Mouse (Mus musculus): ENCODE measurements around the gene Slk. TPM values are rescaled to one million over a fixed set of nuclear protein-coding genes. Genes with fewer than 3 reads are reported as not detected.

Gene Slk
- total and polyA plus RNA-seq, 3 experiments: 21.1 to 33.6 (median 25.5) TPM

DNA sequence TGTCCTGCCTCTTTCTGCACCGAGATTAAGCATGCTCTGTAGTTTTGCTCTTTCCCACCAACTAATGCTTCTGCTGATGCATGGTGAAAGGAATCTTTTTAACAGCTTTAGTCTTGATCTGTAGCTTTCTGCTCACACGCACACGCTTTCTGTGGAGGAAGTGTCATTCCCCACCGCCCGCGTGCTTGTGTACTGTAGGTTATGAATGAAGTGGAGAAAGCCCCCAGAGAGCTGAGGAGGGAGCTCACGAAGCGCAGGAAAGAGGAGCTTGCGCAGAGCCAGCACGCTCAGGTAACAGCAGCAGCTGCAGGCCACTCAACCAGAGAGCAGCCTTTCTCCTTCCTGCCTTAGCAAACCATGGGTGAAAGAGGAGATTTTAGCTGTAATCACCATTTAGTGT, 48.0 kb downstream of the Slk start:
- Histone ChIP-seq H3K9me3 (replicated peaks; ENCODE audit: low read length) (no peaks in the 10 kb centered on the region), H3K9ac (ENCODE audit: insufficient read depth, low read depth) (no peak overlapping the region), H3K4me2 (ENCODE audit: insufficient read depth, low read depth, poor library complexity, severe bottlenecking) (no peak overlapping the region), H3K36me3 (replicated peaks in 1 of 2; ENCODE audit: control insufficient read depth in 1 of 2, insufficient read depth in 1 of 2, low read length in 1 of 2) (peaks cover 27 to 61% of the 10 kb centered on the region in 2 experiments), H3K4me1 (ENCODE audit: control insufficient read depth in 1 of 2, insufficient read depth in 2 of 2) (peaks cover 2 to 4% of the 10 kb centered on the region in 2 experiments; a peak in 3 of 4 replicates), H3K79me2 (replicated peaks; ENCODE audit: control insufficient read depth, extremely low read depth, insufficient read depth, poor library complexity, severe bottlenecking) (0 out of 2 replicates have a peak, but pooled peaks cover 2% of the 10 kb centered on the region), H3K27ac (ENCODE audit: insufficient read depth, low read depth) (no peak overlapping the region), H3K27me3 (replicated peaks) (no peaks in the 10 kb centered on the region), H3K4me3 (replicated peaks in 1 of 3; ENCODE audit: low read depth in 2 of 3, low read length in 2 of 3, poor library complexity in 1 of 3) (no peak overlapping the region)
- no peak for TF ChIP-seq ZKSCAN1 (IDR thresholded peaks at IDR 0.05; ENCODE audit: borderline replicate concordance, low read depth, low read length)
- no peak for TF ChIP-seq USF2 (conservative IDR thresholded peaks at IDR 0.05; ENCODE audit: low read depth, low read length)
- no peak for TF ChIP-seq BHLHE40 (IDR thresholded peaks at IDR 0.05; ENCODE audit: low read depth, low read length)
- no peak for TF ChIP-seq MEF2A (IDR thresholded peaks at IDR 0.05; ENCODE audit: borderline replicate concordance, low read depth, low read length)
- TF ChIP-seq IRF4 (IDR thresholded peaks at IDR 0.05; ENCODE audit: low read depth, low read length): no peak
- TF ChIP-seq POLR2AphosphoS2 (IDR thresholded peaks at IDR 0.05; ENCODE audit: low read depth, low read length): no peak
- TF ChIP-seq E2F4 (IDR thresholded peaks at IDR 0.05; ENCODE audit: insufficient replicate concordance, low read depth, low read length): no peak
- in situ Hi-C loops (cut with MboI; ENCODE audit: low pct_ligation_motif_present, low pct_unique_long_range_greater_than_20kb, low sequenced_read_pairs) (no loop called here), dilution Hi-C loops (cut with MboI; ENCODE audit: extremely low pct_ligation_motif_present, extremely low pct_unique_long_range_greater_than_20kb, low sequenced_read_pairs) (no loop called here)
- no peak for DNase-seq (ENCODE audit: extremely low read depth)

DNA sequence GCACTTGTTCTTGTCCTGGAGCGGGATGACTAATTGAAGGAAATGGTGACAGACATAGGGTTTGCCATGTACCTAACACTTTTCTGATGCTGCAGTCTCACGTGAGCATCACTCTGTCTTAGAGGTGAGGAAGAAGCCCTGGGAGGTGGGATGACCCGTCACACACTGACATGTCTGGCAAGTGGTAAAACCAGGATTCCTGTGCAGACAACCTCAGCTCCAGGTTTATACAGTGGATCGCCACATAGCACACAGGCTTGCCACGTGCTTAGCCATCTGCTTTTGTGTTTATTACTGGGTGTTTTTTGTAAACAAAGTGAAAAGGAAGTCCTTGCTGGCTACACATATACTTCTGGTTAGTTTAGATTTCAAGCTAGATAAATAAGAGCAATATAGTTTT, 49.6 kb downstream of the Slk start:
- DNase-seq (ENCODE audit: extremely low read depth): no peak
- H3K4me1 ChIP-seq (ENCODE audit: control insufficient read depth in 1 of 2, insufficient read depth in 2 of 2): no peaks in the 10 kb centered on the region
- no peaks in the 10 kb centered on the region for H3K9me3 ChIP-seq (replicated peaks; ENCODE audit: low read length)
- H3K4me3 ChIP-seq (replicated peaks in 1 of 3; ENCODE audit: low read depth in 2 of 3, low read length in 2 of 3, poor library complexity in 1 of 3): no peak overlapping the region
- H3K27ac ChIP-seq (ENCODE audit: insufficient read depth, low read depth): no peak overlapping the region
- no peak for TF ChIP-seq POLR2A (IDR thresholded peaks at IDR 0.05; ENCODE audit: low read depth, low read length)
- no peak for TF ChIP-seq EP300 (IDR thresholded peaks at IDR 0.05; ENCODE audit: low read length)
- no peak for TF ChIP-seq USF2 (conservative IDR thresholded peaks at IDR 0.05; ENCODE audit: low read depth, low read length)
- TF ChIP-seq SIN3A (IDR thresholded peaks at IDR 0.05; ENCODE audit: low read length): no peak
- no peak for TF ChIP-seq JUND (conservative IDR thresholded peaks at IDR 0.05; ENCODE audit: low read depth, low read length)
- TF ChIP-seq MEF2A (IDR thresholded peaks at IDR 0.05; ENCODE audit: borderline replicate concordance, low read depth, low read length): no peak
- no peak for TF ChIP-seq POLR2AphosphoS2 (IDR thresholded peaks at IDR 0.05; ENCODE audit: low read depth, low read length)
- TF ChIP-seq CHD1 (IDR thresholded peaks at IDR 0.05; ENCODE audit: low read depth, low read length): no peak
- TF ChIP-seq BHLHE40 (IDR thresholded peaks at IDR 0.05; ENCODE audit: low read depth, low read length): no peak
- no peaks in the 10 kb centered on the region for H3K27me3 ChIP-seq (replicated peaks)
- no peak overlapping the region for H3K9ac ChIP-seq (ENCODE audit: insufficient read depth, low read depth)
- no peak overlapping the region for H3K4me2 ChIP-seq (ENCODE audit: insufficient read depth, low read depth, poor library complexity, severe bottlenecking)
- peaks cover 22 to 56% of the 10 kb centered on the region in 2 experiments for H3K36me3 ChIP-seq (replicated peaks in 1 of 2; ENCODE audit: control insufficient read depth in 1 of 2, insufficient read depth in 1 of 2, low read length in 1 of 2)
- dilution Hi-C loops (cut with MboI; ENCODE audit: extremely low pct_ligation_motif_present, extremely low pct_unique_long_range_greater_than_20kb, low sequenced_read_pairs) (no loop called here), in situ Hi-C loops (cut with MboI; ENCODE audit: low pct_ligation_motif_present, low pct_unique_long_range_greater_than_20kb, low sequenced_read_pairs) (no loop called here)
- H3K79me2 ChIP-seq (replicated peaks; ENCODE audit: control insufficient read depth, extremely low read depth, insufficient read depth, poor library complexity, severe bottlenecking): 0 out of 2 replicates have a peak, but pooled peaks cover 2% of the 10 kb centered on the region

DNA sequence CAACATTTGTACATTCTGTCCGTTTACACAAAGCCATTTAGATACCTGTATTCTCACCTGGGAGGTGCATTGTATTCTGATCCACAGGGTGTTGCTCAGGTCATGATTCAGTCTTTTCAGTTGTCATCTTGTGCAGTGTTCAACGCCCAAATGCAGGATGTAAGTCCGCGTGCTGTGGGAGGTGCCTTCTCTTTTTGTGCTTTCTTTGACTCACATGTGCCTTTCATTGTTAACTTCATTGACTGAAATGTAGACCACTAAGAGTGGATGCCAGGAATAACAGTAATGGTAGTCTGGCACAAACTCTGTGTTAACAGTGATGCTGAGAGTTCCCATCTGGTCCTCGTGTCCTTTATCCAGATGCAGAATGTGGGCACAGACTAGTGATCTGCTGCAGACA, 50.9 kb downstream of the Slk start:
- dilution Hi-C loops (cut with MboI; ENCODE audit: extremely low pct_ligation_motif_present, extremely low pct_unique_long_range_greater_than_20kb, low sequenced_read_pairs): no loop called here
- Histone ChIP-seq H3K4me1 (ENCODE audit: control insufficient read depth in 1 of 2, insufficient read depth in 2 of 2) (no peaks in the 10 kb centered on the region), H3K9me3 (replicated peaks; ENCODE audit: low read length) (no peaks in the 10 kb centered on the region), H3K27ac (ENCODE audit: insufficient read depth, low read depth) (no peak overlapping the region), H3K4me3 (replicated peaks in 1 of 3; ENCODE audit: low read depth in 2 of 3, low read length in 2 of 3, poor library complexity in 1 of 3) (no peak overlapping the region), H3K27me3 (replicated peaks) (no peaks in the 10 kb centered on the region), H3K4me2 (ENCODE audit: insufficient read depth, low read depth, poor library complexity, severe bottlenecking) (no peak overlapping the region), H3K79me2 (replicated peaks; ENCODE audit: control insufficient read depth, extremely low read depth, insufficient read depth, poor library complexity, severe bottlenecking) (0 out of 2 replicates have a peak, but pooled peaks cover 2% of the 10 kb centered on the region), H3K9ac (ENCODE audit: insufficient read depth, low read depth) (no peak overlapping the region), H3K36me3 (replicated peaks in 1 of 2; ENCODE audit: control insufficient read depth in 1 of 2, insufficient read depth in 1 of 2, low read length in 1 of 2) (peaks cover 17 to 47% of the 10 kb centered on the region in 2 experiments)
- no peak for DNase-seq (ENCODE audit: extremely low read depth)
- TF ChIP-seq ETS1 (conservative IDR thresholded peaks at IDR 0.05; ENCODE audit: low read depth, low read length) (no peak), USF1 (IDR thresholded peaks at IDR 0.05; ENCODE audit: low read depth, low read length) (no peak), SMC3 (IDR thresholded peaks at IDR 0.05; ENCODE audit: low read depth, low read length) (no peak), UBTF (IDR thresholded peaks at IDR 0.05; ENCODE audit: low read depth, low read length) (no peak), RAD21 (IDR thresholded peaks at IDR 0.05; ENCODE audit: low read depth, low read length) (no peak), JUN (IDR thresholded peaks at IDR 0.05; ENCODE audit: insufficient read depth, low read depth, low read length) (no peak), TBP (conservative IDR thresholded peaks at IDR 0.05; ENCODE audit: low read depth, low read length) (no peak), MYC (IDR thresholded peaks at IDR 0.05; ENCODE audit: low read depth, low read length) (no peak), ZNF384 (IDR thresholded peaks at IDR 0.05; ENCODE audit: low read depth, low read length) (no peak), MAX (IDR thresholded peaks at IDR 0.05; ENCODE audit: low read length) (no peak), MXI1 (IDR thresholded peaks at IDR 0.05; ENCODE audit: low read depth, low read length) (no peak), SIN3A (IDR thresholded peaks at IDR 0.05; ENCODE audit: low read length) (no peak), MEF2A (IDR thresholded peaks at IDR 0.05; ENCODE audit: borderline replicate concordance, low read depth, low read length) (no peak), POLR2A (IDR thresholded peaks at IDR 0.05; ENCODE audit: low read depth, low read length) (no peak), ZKSCAN1 (IDR thresholded peaks at IDR 0.05; ENCODE audit: borderline replicate concordance, low read depth, low read length) (no peak), POLR2AphosphoS2 (IDR thresholded peaks at IDR 0.05; ENCODE audit: low read depth, low read length) (no peak), USF2 (conservative IDR thresholded peaks at IDR 0.05; ENCODE audit: low read depth, low read length) (no peak)
- in situ Hi-C loops (cut with MboI; ENCODE audit: low pct_ligation_motif_present, low pct_unique_long_range_greater_than_20kb, low sequenced_read_pairs): no loop called here

Data from CH12.LX (cell line).